Mouse (Mus musculus) layer of hippocampus, postnatal 25 days (tissue): Measurements from ENCODE around the gene Hck. TPM values are rescaled to one million over a fixed set of nuclear protein-coding genes. Genes with fewer than 3 reads are reported as not detected.

Experiments
- DNase-seq, 2 experiments: peaks; one replicate each; pipeline ENCODE4 v3.0.0; 2022; ENCODE audit warnings: mixed read lengths in 2 of 2, low spot score in 1 of 2; ENCODE audit errors: extremely low spot score in 1 of 2
- total RNA-seq, 2 experiments: library from RNA; stranded (reverse); gene quantifications; 2 replicates each; pipeline ENCODE4 v1.2.3; 2021

Gene Hck
- total RNA-seq, 2 experiments from 2014 or later: 1.6 to 1.8 TPM

DNA sequence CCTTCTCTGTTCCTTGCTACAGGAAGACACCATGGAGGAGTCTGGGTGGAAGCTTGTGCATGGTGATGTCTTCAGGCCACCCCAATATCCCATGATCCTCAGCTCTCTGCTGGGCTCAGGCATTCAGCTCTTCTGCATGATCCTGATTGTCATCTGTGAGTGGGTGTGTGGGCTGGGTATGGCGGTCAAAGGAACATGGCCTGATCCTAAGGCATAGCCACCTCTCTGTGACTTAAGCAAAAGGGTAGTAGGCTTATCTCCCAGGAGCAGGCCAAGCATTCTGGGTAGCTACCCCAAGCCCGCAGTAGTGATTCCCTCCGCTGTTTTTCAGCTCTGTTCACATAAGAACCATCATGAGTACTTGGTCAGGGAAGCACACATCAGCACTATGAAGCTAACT is 86.0 kb downstream of the Hck start:
- no peak for DNase-seq

DNA sequence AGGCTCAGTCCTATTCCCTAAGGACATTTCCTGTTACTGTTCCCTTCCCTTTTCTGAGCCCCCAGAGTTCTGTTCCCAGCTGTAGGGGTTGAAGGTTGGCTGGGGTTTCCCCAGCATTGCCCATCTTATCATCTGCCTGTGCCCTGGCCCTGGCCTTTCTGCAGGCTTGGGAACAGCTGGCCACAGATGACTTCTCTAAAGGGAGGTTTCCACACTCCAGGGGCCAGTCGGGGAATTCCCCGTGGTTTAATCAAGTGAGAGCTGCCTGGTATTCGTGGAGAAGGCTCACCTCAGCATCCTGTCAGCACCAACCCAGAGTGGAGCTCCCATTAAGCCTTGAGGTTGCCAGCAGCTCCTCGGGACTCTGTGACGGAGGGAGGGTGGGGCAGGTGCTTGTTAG is 90.2 kb downstream of the Hck start:
- DNase-seq: no peak

DNA sequence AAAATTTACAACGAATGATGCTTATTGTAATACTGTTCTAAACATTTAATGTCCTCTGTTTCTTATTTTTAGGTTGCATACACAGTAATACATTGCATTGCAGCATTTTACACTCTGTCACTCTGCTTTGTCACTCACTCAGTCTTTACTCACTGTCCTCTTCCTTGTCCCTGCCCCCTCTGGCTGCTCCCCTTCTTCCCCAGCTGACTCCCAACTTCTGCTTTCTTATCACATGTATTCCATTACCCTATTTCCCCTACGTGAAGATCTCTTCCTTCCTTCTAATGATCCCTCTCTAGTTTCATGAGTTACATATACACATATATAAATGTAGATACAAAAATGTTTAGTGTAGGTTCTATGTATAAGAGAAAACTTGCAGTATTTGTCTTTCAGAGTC is 90.8 kb downstream of the Hck start:
- DNase-seq: no peak

Other genes starting within 250 kb of the Hck start
- not detected for gene Mylk2, start 197.1 kb upstream of the Hck start, total RNA-seq
- 1 to 10 TPM in 1 of 2 experiments, under 1 TPM in 1; 0.56 to 1.0 TPM for gene Foxs1, start 175.3 kb upstream of the Hck start, total RNA-seq
- 10 to 100 TPM; 14.5 to 17.1 TPM for gene Dusp15, start 156.8 kb upstream of the Hck start, total RNA-seq
- gene Ttll9, start 146.0 kb upstream of the Hck start, total RNA-seq: 1 to 10 TPM in 1 of 2 experiments, under 1 TPM in 1; 0.94 to 1.3 TPM
- 10 to 100 TPM; 41.2 to 43.8 TPM for gene Pdrg1, start 93.0 kb upstream of the Hck start, total RNA-seq
- 1 to 10 TPM; 1.9 to 2.1 TPM for gene Xkr7, start 76.6 kb upstream of the Hck start, total RNA-seq
- 1 to 10 TPM; 3.9 to 5.2 TPM for gene Ccm2l, start 42.5 kb upstream of the Hck start, total RNA-seq
- gene Tm9sf4, start 52.8 kb downstream of the Hck start, total RNA-seq: 10 to 100 TPM; 88.6 to 97.6 TPM
- gene Tspyl3, start 117.0 kb downstream of the Hck start, total RNA-seq: 10 to 100 TPM; 22.0 to 26.2 TPM
- 1 to 10 TPM; 4.6 to 5.4 TPM for gene Plagl2, start 133.0 kb downstream of the Hck start, total RNA-seq
- 10 to 100 TPM; 14.3 to 21.1 TPM for gene Pofut1, start 133.1 kb downstream of the Hck start, total RNA-seq
- 10 to 100 TPM; 55.1 to 56.1 TPM for gene Kif3b, start 182.9 kb downstream of the Hck start, total RNA-seq
- gene Asxl1, start 237.4 kb downstream of the Hck start, total RNA-seq: 10 to 100 TPM; 31.6 to 34.0 TPM